Mouse (Mus musculus): ENCODE results near the gene Impad1.

The Impad1 gene

GRCm38 (mm10) chr4:4792992-4793834 lies at the start of gene Impad1:
Gene Impad1, minus strand, starts transcription at chr4:4793355.
- peak; percentile 84 for DNase-seq (ENCODE audit: low spot score)

DNA sequence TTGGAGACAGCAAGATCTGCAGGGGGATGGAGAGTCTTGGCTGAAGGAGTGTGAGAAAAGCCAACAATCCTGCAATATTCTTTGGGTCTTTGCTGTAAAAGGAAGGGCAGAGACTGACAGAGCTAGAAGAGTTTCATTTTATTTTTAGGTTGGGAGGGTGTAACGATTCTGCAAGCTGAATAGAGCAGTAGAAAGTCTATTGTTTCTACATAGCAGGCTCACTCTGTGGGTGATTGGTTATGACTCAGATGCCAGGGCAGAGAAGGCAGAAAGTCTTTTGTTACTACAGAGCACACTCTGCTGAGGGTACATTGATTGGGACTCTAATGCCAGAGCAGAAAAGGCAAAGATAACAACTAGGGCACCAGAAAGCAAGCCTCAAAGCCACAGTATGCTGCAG lies 47.0 kb upstream of the Impad1 start:
- DNase-seq (ENCODE audit: low spot score) = no peak

- DNase-seq (ENCODE audit: low spot score) = no peak
Observed at GRCm38 (mm10) chr4:4833789-4834295, 40.7 kb upstream of the Impad1 start.

GRCm38 (mm10) chr4:4828131-4828530 lies 35.0 kb upstream of the Impad1 start:
- DNase-seq (ENCODE audit: low spot score) = no peak

GRCm38 (mm10) chr4:4822119-4822518 lies 29.0 kb upstream of the Impad1 start:
- DNase-seq (ENCODE audit: low spot score) = no peak

DNA sequence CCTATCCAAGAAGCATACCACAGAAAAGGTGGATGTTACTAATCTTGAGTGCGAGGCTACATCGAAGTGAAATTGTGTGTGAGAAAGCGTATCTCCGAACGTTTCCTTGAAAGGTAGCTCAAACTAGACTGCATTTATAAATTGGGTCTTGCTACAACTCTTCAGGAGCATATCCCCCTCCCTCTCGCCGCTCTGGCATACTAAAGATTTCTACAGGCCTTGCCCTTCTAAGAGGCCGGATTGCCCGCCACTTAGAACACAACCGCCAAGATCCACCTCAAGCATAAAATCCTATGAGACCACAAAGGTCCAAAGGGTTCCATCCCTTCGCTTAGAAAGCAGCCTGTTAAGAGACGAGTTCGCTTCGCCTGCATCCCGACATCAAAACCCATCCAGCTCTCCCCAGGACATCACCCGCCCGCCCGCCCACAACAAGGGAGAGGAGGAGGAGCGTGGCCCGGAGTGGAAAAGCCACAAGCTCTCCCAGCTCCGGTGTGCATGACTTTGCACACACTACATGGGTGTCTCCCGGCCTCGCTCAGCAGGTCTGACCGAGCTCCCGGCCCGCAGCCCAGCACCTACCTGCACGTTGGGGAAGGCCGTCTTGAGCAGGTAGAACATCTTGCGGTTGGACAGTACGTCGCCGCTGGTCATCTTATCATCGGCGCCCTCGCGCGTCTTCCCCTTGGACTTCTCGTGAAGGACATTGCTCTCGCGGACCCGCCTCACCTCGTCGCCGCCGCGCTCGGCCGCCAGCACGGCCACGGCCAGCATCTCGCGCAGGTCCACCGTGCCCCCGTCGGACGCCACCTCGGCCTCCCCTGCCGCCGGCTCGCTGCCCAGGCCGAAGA lies 789 bp downstream of the Impad1 start:
- peak; percentile 61 for DNase-seq (ENCODE audit: low spot score)

DNA sequence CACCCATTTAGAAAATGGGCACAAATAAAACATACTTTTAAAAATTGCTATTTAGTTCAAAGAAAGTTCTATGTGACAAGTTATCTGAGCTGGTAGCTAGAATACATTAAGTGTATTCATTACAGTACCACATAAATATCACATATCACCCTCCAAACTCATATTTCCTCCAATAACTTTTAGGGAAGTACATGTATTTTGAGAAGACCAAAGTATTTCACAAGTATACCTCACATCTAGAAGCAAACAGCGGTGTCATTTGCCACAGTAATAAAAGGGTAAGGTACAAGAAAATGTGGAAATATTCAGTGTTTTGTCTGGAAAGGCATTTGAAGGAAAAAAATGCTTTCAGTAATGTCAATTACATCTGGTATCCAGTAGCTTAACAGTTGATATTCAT lies 2.0 kb downstream of the Impad1 start:
- DNase-seq (ENCODE audit: low spot score) = no peak

DNA sequence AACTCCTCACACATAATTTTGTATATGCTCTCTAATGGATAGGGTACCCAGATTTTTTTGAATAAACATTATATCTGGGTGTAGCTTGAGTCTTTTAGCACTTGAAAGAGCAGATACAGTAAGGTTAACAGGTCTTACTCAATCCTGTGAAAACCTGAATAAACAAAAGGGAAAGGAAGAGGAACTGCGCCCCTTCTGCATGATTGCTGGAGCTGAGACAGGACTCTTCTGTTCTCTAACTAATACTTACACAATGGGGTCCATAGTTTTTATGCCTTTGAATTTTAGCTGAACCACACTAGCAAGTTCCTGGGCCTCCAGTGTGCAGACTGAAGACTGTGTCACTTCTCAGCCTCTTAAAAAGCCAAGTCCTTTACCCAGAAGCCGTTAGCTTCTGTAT lies 8.0 kb downstream of the Impad1 start:
- no peak for DNase-seq (ENCODE audit: low spot score)

DNA sequence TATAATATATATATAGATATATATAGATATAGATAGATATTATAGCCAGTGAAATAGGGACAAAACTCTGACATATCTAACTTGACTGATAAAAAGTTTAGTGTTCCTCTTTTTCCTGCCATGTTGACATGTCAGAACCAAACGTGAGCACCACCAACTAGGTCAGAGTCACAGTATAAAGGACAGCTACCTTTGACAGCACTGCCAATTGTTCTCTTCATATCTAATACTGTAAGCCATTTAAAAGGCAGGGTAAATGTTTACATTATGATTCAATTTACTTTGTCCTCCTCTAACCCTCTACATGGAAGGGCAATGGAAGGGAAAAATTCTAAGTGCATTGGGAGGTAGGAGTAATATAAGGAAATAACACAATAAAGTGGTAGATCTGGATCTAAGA lies 8.8 kb downstream of the Impad1 start:
- no peak for DNase-seq (ENCODE audit: low spot score)

DNA sequence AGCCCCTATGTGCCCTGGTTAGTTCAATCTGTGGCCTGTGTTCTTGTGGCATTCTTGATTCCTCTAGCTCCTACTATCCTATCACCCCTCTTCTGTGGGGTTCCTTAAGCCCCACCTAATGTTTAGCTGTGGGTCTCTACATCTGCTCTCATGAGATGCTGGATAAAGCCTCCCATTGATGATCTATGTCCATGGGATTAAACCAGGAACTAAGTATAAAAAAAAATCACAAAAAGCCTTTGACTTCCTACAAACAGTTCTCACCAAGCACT lies 9.5 kb downstream of the Impad1 start:
- DNase-seq (ENCODE audit: low spot score) = no peak

DNA sequence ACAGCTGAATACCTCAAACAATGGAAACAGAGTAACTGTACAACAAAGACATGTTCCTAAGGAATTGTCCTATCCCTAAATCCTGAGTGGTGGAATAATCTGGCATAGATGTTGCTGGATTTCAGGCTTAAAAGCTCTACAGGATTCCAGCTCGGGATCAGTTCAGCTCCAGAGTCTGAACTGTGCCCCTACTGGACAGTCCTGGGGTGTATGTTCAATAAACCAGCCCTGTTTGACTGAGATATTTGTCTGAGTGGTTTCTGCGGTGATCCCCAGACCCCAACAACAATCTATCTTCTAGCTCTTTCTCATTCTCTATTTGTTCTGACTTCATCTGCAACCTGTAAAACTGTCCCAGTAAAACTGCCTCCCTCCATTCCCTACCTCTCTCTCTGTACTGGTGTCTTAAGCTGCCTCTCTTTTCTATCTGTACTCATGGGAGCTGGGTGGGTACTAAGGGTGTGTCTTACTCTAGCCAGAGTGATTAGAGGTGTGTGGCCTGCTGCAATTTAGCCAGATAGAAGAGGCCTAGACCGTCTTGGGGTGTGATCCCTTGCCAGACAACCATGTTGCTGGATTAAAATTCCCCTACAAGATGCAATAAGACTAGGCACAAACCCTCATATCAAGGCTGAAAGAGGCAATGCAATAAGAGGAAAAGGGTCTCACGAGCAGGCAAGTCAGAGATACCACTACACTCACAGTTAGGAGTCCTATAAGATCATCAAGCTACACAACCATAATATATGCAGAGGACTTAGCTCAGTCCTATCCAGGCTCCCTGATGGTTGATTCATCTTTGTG lies 10.1 kb downstream of the Impad1 start:
- no peak for DNase-seq (ENCODE audit: low spot score)

- DNase-seq (ENCODE audit: low spot score) = no peak
Observed at GRCm38 (mm10) chr4:4779265-4779770, 13.8 kb downstream of the Impad1 start.

DNA sequence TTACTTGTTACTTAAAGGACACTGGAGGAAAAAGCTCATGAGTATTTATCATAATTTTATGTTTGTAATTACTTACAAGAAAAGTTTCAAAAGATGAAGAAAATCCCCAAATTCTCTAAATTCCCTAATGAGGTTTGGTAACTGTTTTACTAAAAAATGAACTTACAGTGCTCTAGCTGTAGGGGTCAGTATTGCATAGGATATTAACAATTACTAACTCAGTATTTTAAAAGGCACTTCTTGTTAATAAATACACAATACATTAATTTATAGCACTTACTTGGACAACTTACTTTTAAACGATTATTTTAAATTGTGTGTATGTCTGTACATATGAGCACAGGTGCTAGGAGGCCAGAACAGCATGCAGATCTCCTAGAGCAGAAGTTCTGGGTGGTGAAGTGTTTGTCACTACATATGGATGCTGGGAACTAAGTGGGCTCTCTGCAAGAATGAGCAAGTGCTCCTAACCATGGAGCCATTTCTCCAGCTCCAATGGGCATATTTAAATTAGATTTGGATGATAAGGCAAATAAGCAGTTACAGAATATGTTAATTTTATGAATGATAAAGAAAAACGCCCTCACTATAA lies 21.5 kb downstream of the Impad1 start:
- no peak for DNase-seq (ENCODE audit: low spot score)

GRCm38 (mm10) chr4:4765806-4766205 lies 27.3 kb downstream of the Impad1 start:
- no peak for DNase-seq (ENCODE audit: low spot score)

DNA sequence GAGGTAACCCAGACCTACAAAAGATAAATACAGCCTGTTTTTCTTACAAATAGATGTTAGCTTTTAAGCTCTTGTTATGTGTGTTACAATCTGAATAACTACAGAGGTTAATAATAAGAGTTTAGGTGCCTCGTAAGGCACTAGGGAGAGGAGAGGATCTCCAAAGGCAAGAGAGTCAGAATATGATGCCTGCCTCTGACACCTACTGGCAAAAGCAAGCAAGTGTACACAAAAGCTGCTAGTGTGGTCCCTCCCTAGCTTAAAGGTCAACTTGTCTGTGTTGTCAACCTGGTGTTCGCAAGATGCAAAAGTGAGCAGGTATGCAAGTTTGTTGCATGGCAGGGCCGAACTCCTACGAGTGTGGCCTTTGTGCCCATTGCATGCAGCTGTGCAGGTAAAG lies 34.8 kb downstream of the Impad1 start:
- DNase-seq (ENCODE audit: low spot score) = no peak

GRCm38 (mm10) chr4:4729427-4729826 lies 63.7 kb downstream of the Impad1 start:
- no peak for DNase-seq (ENCODE audit: low spot score)

- DNase-seq (ENCODE audit: low spot score) = no peak
Observed at GRCm38 (mm10) chr4:4726241-4726776, 66.8 kb downstream of the Impad1 start.

DNA sequence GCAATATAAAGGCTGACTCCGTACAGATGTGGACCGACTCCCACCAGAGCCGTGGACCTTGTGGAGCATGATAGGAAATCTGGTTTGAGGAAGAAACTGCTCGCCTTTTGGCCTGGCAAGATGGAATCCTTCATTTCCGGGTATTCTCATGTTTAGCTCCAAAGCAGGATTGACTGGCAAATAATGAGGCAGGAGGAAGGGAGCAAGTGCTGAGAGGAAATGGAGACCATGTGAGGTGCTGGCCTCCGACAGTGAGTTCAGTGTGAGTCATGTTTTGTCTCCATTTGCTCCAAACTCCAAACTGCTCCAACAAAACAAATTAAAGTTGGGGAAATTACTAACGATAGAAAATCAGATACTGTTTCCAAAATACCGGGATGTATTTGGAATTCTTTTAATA lies 69.3 kb downstream of the Impad1 start:
- DNase-seq (ENCODE audit: low spot score) = no peak

DNA sequence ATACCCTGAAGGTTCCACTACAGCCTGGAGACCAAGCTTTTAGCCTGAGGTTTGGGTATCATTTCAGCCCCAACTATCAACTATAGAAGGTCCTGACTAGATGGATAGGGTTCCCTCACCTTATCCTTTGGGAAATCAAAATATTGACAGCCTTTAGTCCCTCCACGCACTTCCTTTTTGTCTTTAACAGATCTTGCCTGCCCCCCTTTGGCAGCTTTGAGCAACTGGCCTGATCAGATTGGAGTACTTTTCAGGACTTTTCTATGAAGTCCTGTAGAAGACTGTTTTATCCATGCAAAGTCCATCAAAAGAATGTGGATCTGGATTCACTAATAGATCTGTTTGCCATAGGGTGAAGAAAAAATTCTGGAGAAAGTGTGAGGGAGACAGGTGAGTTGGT lies 71.1 kb downstream of the Impad1 start:
- no peak for DNase-seq (ENCODE audit: low spot score)

DNA sequence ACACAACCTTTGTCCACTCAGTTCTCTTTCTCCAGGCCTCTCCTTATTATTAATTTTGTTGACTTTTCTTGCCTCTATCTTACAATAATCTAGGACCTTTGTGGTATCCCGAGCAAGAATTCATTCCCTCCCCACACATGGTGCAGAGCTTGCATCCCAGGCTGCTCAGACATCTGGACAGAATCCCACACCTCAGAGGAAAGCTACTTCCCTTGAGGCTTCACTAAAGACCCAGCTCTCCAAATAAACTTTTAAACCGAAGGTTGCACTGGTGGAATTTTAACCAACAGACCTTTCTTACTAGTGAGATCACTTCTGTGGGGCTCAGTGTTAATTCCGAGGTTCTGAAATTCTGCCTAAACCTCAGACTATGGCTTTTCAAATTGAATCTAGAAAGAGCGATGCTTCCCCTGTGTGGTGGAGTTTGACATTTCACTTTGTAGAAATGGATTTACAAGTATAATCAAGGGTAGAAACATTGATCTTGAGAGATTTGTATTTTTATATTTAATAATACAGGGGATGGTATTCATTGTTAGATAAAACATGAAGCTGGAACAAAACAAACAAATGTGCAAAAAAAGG lies 75.3 kb downstream of the Impad1 start:
- no peak for DNase-seq (ENCODE audit: low spot score)
